Mouse (Mus musculus) ES-Bruce4 (cell line): ENCODE data around the gene Ptcd2.

Source experiments
- CTCF ChIP-seq: IDR thresholded peaks from one replicate; pipeline ENCODE4 v1.8.1; 2011; ENCODE audit warnings: low read depth, low read length
- EP300 ChIP-seq: IDR thresholded peaks from 2 replicates; pipeline ENCODE4 v1.6.1; 2011; ENCODE audit warnings: low read depth, low read length; ENCODE audit not compliant: insufficient read depth
- POLR2A ChIP-seq: IDR thresholded peaks from one replicate; pipeline ENCODE4 v1.8.1; 2011; ENCODE audit warnings: low read length; ENCODE audit not compliant: insufficient read depth

DNA sequence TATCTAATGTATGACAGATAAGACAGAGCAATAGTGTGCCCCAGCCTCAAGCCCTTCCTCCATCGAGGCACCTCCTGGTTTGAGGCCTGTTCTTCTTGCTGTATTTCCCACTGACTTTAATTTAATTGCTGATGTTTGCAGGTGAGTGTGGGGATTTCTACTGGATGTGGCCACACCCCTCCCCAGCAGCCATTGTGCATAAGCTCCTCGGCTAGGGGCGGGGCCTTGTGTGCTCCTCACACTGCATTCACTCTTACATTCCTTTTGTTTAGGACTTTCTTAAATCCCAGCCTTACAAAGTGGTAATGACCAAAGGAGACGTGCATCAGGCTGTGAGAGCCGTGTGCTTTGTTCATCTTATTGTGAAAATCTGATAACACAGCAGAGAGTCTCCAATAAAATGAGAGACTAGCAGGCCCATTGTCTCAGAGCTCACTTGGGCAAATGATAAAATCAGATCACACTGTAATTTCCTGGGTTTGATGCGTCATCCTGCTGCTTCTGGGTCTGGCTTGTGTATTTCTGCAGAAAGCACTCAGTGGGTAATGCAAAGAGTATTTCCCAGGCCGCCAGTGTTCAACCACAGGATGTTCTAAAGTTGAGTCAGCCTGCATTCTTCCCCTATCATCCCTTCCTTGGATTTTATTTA lies 40.2 kb upstream of the Ptcd2 start:
- TF ChIP-seq EP300 (no peak), POLR2A (no peak), CTCF (no peak)
